Mouse (Mus musculus) embryonic fibroblast, embryonic 13.5 days (primary cell): Measurements from ENCODE around the gene Ankk1. TPM values are rescaled to one million over a fixed set of nuclear protein-coding genes. Genes with fewer than 3 reads are reported as not detected.
A peak's percentile ranks its signal among the peaks of the same experiment; 100 is the strongest.

Experiments
- H3K27ac ChIP-seq: 2 replicates; pipeline ENCODE4 v1.5.1; 2012; ENCODE audit warnings: low read length, control low read depth, inconsistent platforms; ENCODE audit not compliant: insufficient read depth
- H3K4me1 ChIP-seq: 2 replicates; pipeline ENCODE4 v1.6.1; 2011; ENCODE audit warnings: low read length; ENCODE audit not compliant: control insufficient read depth, insufficient read depth
- H3K4me3 ChIP-seq: 2 replicates; pipeline ENCODE4 v1.5.1; 2011; ENCODE audit warnings: mild to moderate bottlenecking, control low read depth, low read length; ENCODE audit not compliant: insufficient read depth
- CTCF ChIP-seq: IDR thresholded peaks from 2 replicates; pipeline ENCODE4 v1.5.1; 2011; ENCODE audit warnings: mild to moderate bottlenecking, control low read depth, low read length, moderate library complexity, borderline replicate concordance; ENCODE audit not compliant: insufficient read depth
- POLR2A ChIP-seq: IDR thresholded peaks from 2 replicates; pipeline ENCODE4 v1.6.1; 2011; ENCODE audit warnings: low read depth, mild to moderate bottlenecking, control low read depth, low read length, moderate library complexity
- polyA plus RNA-seq: library from polyadenylated mRNA; stranded (reverse); fragments of >200 nt; gene quantifications from 2 replicates; pipeline ENCODE4 v1.2.4, GENCODE M21; 2011; ENCODE audit warnings: low read depth; ENCODE audit not compliant: missing spikeins, insufficient read length

The Ankk1 gene
- 0.19 and 0.37 TPM in 2 replicates for polyA plus RNA-seq

GRCm38 (mm10) chr9:49426921-49427320 is at the start of gene Ankk1:
TSS of gene Ankk1 (minus strand) at chr9:49427021.
- Histone ChIP-seq H3K27ac (peak within 1 kb of the TSS; percentile 87), H3K4me3 (no peak within 1 kb of the TSS), H3K4me1 (peaks cover 4% of the 10 kb centered on the region; the same call in 1 of the 2 replicates)
- TF ChIP-seq CTCF (no peak), POLR2A (no peak)

DNA sequence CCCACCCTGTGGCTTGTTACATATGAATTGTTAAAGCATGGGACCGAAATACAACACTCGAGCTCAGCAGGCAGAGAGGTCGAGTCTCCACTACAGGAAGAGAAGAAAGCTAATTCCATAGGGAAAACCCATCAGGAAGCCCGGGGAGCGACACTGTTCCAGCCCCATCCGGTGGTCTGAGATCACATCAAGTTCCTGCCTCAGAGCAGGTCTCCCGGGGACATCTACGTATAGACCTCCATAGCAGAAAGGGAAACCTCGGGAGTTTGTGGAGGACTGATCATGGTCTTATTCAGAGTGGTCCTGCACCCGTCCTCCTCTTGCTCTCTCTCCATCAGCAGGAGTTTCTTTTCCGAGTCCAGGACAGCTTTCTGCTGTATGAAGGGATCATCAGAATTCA is 45.3 kb upstream of the Ankk1 start:
- Histone ChIP-seq H3K4me3 (no peak overlapping the region), H3K4me1 (no peaks in the 10 kb centered on the region), H3K27ac (no peak overlapping the region)
- TF ChIP-seq CTCF (no peak), POLR2A (no peak)

GRCm38 (mm10) chr9:49470946-49471345 is 44.1 kb upstream of the Ankk1 start:
- H3K27ac ChIP-seq = no peak overlapping the region
- TF ChIP-seq CTCF (no peak), POLR2A (no peak)
- H3K4me1 ChIP-seq = no peaks in the 10 kb centered on the region
- H3K4me3 ChIP-seq = no peak overlapping the region

GRCm38 (mm10) chr9:49470006-49470405 is 43.2 kb upstream of the Ankk1 start:
- no peak overlapping the region for H3K27ac ChIP-seq
- no peak for TF ChIP-seq CTCF
- TF ChIP-seq POLR2A = no peak
- no peak overlapping the region for H3K4me3 ChIP-seq
- H3K4me1 ChIP-seq = no peaks in the 10 kb centered on the region

DNA sequence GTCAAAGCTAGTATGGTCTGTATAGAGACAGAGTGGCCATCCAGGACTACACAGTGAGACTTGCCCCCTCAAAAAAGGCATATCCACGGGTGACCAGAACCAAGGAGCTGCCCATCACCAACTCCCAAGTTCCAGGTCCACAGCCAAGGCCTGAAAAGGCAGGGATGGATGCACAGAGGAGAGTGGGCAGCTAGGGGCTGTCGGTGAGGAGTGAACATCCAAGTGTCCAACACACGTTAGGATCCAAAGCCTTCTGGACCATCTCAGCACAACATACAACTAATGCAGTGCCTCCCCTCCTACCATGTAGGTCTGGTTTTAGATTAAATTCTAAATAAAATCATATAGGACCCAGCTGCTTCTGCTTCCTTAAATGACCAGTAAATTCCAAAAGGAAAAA is 29.3 kb upstream of the Ankk1 start:
- Histone ChIP-seq H3K4me3 (no peak overlapping the region), H3K4me1 (no peaks in the 10 kb centered on the region), H3K27ac (no peak overlapping the region)
- TF ChIP-seq CTCF (no peak), POLR2A (no peak)

GRCm38 (mm10) chr9:49452396-49452795 is 25.6 kb upstream of the Ankk1 start:
- no peaks in the 10 kb centered on the region; the same call in 1 of the 2 replicates for H3K4me1 ChIP-seq
- no peak overlapping the region for H3K27ac ChIP-seq
- no peak for TF ChIP-seq POLR2A
- TF ChIP-seq CTCF = no peak
- H3K4me3 ChIP-seq = no peak overlapping the region

GRCm38 (mm10) chr9:49450491-49450890 is 23.7 kb upstream of the Ankk1 start:
- Histone ChIP-seq H3K27ac (no peak overlapping the region), H3K4me1 (no peaks in the 10 kb centered on the region; the same call in 1 of the 2 replicates), H3K4me3 (no peak overlapping the region)
- no peak for TF ChIP-seq POLR2A
- no peak for TF ChIP-seq CTCF

GRCm38 (mm10) chr9:49442621-49443020 is 15.8 kb upstream of the Ankk1 start:
- no peak overlapping the region for H3K27ac ChIP-seq
- no peaks in the 10 kb centered on the region for H3K4me1 ChIP-seq
- TF ChIP-seq POLR2A = no peak
- no peak for TF ChIP-seq CTCF
- no peak overlapping the region for H3K4me3 ChIP-seq

- TF ChIP-seq CTCF (no peak), POLR2A (no peak)
- Histone ChIP-seq H3K27ac (peak overlapping the region; percentile 87), H3K4me1 (peaks cover 4% of the 10 kb centered on the region; the same call in 1 of the 2 replicates), H3K4me3 (no peak overlapping the region)
Measured at GRCm38 (mm10) chr9:49427478-49427877, 657 bp upstream of the Ankk1 start.

- H3K4me3 ChIP-seq = no peak overlapping the region
- peaks cover 4% of the 10 kb centered on the region; the same call in 1 of the 2 replicates for H3K4me1 ChIP-seq
- TF ChIP-seq CTCF (no peak), POLR2A (no peak)
- H3K27ac ChIP-seq = no peak overlapping the region
Measured at GRCm38 (mm10) chr9:49425585-49425984, 1.2 kb downstream of the Ankk1 start.

- H3K27ac ChIP-seq = no peak overlapping the region
- TF ChIP-seq CTCF (no peak), POLR2A (no peak)
- peaks cover 4% of the 10 kb centered on the region; the same call in 1 of the 2 replicates for H3K4me1 ChIP-seq
- no peak overlapping the region for H3K4me3 ChIP-seq
Measured at GRCm38 (mm10) chr9:49423866-49424265, 3.0 kb downstream of the Ankk1 start.
